Mouse (Mus musculus) spleen, adult 12 weeks (tissue): ENCODE data around the gene Il17rb.

Experiments used
- DNase-seq: peaks from one replicate; pipeline ENCODE4 v3.0.0; 2022; ENCODE audit warnings: low spot score

Gene Il17rb

DNA sequence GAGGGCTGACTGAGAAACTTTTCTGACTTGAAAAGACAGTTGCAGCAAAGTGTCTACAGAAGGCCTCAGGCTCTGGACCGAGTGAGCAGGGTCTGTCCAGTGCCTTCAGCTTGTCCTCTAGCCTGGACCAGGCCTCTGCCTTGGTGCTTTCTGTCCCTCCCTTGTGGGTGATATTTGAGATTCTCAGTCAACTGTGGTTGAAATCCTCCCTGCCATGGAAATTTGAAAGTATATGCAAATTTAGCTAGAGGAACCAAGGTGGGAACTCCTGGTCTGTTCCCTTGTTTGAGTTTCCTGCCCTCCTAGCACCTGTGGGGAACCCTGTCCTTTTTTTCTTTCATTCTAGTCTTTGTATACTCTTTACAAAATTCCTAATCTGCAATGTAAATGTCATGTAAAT is 6.3 kb upstream of the Il17rb start:
- no peak for DNase-seq

DNA sequence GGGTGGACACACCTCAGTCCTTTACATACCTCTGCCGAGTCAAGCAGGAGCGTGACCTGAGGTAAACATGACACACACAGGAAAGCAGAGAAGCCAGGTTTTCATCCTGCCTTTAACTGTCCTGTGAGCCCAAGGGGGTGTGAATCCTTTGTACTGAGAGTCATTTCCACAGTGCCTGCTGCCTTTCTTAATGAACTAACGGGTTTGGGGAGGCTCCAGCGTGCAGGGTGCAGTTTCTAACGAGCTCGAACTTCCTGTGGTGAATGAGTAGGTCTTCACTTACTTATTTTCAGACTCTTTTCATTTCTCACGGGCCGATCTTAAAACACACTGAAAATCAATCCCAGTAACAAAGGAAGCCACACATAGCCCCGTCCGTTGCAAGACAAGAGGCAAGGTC is 5.8 kb upstream of the Il17rb start:
- DNase-seq = no peak

DNA sequence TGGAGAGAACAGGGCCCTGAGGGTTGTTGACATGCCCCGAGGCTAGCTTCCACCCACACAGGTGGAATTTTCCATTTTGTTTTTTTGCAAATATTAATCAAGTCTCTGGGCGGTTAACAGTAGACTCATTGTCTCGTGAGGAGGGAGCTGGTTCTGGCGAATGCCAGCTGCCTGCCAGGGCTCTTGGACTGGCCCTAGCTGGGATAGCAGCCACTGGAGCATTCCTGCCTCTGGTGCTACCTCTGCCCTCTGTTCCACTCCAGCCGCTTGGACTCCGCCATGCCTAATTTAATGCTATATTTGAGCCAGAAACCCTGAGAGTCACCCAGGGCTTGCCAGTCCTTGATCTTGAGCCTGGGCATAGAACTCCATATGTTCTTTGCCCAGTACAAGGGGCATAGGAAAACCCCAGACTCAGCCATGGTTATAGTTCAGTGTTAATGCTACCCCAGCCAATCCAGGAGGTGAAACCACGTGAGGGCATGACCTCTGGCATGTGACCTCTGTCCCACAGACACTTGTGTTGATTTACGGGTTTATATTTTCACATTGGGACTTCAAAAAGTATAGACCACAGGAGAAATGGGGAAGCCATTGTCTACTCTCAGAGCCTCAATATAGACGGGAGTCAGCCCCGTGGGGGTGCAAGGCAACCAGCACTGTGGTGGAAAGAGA is 3.3 kb upstream of the Il17rb start:
- no peak for DNase-seq

DNA sequence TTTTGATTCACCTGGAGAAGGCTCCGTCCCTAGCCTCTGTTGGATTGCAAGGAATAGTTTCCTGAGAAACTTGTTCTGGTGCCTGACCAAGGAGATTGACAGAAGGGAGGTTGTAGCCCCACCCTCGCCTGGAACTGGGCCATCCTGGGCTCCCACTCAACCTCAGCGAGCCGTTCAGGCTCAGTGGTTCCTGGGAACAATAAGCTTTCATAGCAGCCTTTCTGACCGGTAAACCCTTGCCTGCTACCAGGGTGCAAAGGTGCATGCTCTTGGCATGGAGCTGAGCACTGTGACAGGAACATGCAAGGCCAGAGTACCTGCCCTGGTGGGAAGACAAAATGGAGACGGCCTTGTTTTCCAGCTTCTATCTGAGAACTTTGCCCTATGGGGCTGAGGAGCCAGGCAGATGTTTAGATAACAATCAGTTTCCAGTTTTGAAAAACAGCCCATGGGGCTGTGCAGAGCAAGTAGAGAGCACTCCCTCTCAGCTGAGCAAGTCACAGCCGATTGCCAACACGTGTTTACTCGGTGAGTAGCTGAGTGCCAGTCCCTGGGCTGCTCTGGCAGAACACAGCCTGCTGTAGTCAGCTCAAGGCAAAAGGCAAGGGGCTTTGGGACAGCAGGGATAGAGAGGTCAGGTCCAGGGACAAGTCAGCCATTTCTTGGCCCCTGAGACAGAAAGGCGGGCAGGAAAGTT is 1.3 kb upstream of the Il17rb start:
- no peak for DNase-seq

DNA sequence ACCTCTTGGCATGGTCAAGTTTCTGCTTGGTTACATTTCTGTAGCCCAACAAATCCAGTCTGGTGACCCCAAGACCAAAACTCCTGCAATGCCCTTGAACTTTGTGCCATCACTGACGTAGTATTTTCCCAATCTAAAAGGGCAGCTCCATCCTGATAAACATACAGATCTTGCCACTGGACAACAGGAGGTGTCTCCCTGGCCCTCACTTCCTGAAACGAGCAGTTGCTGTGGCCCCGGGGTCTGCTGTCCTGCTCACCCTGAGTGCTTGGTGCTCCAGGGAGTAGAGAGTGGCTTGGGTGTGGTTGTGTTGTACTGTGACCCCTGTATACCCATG is 9.3 kb downstream of the Il17rb start:
- DNase-seq = no peak

DNA sequence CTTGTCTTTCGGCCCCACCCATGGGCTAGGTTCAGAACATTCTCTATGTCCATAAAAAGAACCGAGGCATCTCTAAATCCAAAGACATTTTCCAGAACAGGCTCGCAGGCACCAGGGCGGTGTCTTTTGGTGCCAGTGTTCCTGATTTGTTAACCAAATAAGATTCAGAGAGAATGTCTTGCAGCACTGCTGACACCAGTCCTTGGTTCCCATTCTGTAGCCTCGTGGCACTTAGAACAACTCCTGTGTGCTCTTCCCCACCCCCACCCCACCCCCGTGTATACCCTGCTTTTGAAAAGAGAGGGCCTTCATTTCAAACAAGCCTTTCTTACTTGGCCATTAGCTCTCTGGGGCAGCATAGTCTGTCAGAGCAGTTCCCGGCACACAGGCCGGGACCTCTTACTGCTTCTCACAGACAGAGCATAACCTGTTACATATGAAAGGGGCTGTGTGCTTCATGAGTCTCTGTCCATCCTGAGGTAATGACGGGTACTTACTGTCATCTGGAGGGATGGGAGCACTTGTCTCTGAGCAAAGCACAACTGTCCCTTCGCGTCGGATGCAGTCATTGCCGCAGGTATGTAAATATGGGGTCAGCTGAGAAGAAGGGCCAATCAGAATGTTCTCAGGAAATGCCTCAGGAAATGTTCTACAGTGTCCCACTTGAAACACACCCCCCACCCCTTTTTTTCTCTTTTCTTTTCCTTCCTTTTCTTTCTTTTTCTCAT is 9.8 kb downstream of the Il17rb start:
- no peak for DNase-seq

DNA sequence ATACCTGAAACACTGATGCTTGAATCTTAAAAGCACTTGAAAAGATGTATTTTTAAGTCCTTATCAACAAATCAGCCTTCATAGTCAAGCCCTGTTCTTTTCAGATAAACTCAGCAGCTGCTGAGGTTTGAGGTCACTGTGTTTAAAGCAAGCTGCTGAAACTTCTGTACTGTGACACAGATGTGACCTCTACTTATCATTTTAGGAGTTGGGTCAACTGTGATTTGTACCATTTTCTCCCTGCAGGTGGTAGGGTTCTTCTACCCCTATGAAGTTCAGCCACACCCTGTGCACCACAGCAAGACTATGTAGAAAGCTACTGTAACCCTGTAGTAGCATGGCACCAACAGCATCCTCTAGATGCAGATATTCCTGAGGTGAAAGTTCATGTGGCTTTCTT is 11.4 kb downstream of the Il17rb start:
- DNase-seq = no peak

DNA sequence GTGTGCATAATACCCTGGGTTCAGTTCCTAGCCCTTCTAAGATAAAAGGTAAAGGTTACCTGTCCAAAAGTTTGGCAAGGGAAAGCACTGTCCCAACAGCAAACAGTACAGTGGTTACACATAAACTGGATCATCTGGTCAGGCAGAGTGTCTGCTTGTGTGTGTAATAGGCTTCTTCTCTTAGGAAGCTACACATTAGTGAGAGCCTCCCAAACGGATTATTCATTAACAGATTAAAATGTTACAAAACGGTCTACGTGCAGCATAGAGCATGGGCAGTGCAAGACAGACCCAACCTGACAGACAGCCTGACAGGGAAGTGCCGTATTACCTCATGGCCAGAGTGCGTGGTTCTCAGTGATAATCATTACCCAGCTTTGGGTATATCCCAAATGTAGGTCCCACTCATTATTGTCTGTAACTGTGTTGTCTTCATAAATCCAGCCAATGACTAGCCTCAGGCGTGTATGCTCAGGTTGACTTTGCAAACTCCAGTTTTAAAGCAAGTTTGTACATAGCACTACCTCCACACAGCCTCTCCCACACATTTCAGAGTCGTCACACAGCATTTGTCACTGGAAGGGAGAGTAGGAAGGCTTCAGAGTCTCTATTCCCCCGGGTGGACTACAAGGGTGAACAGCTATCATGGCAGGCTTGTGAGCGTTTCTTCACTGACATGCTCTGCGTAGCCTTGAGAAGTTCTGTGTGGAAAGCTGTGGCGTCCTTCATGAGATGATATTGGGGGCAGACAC is 12.5 kb downstream of the Il17rb start:
- no peak for DNase-seq

DNA sequence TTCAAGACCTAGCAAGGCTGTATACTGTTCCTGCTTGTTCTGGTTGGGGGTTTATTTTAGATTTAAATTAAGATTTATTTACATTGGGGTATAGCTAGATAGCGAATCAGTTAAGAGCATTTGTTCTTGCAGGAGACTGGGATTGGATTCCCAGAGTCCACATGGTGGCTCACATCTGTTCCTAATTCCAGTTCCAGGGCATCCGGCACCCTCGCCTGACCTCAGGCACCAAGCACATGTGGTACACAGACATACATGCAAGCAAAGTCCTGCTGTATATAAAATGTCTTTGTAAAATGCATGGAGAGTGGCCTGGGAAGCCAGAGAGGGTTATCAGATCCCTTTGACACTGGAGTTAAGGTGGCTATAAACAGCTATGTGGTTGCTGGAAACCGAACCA is 13.7 kb downstream of the Il17rb start:
- no peak for DNase-seq

DNA sequence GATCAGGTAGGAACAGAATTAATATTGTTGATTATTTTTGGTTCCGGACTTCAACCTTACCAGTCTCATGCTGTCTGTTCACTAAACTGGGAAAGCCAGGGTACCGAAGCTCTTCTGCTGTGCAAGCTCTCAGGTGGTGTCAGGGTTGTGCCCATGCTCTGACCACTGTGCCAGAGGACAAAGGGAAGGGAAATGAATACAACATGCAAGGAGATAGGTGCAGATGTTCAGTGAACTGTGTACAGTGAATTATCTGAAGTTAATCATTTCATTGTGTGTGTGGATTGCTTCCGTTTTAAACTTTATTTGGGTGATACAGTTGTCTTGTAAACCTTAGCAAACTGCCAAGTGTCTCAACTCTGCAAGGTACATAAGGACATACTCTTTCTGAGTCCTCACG is 20.4 kb downstream of the Il17rb start:
- no peak for DNase-seq

DNA sequence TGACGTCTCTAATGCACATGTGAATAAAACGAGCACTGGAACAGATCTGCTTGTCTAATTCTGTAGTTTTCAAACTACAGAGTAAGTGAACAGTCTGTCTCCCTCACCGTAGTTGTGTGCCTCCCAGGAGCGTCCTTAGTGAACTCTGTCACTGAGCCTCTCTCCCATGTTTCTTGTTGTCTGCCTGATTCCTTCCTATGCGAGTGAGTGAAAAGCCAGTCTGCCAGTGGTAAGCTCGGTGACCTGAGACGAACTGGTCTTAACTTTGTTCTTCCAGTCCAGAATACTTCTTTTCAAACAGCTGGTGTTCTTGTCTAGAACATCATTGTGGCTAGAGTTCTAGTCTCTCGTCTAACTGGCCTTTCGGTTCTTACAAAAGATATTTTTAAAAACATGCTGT is 21.0 kb downstream of the Il17rb start:
- no peak for DNase-seq

DNA sequence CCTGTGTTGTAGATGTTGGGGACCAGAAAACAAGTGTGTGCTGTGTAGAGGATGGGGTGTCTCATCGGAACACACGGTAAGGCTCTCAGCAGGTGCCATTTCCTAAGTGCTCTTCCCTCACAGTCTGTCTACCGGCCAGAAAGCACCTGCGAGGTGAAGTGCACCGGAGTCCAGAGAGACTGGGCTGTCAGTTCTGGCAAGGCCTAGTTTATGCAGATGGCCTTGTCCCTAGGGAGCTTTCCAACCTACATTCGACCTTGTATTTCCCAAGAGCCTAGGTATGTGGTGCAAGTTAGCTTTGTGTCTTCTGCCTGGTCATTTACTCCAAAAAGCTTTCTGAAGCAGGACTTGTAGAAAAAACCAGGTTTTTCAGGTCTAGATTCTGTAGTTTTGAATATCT is 21.4 kb downstream of the Il17rb start:
- no peak for DNase-seq

DNA sequence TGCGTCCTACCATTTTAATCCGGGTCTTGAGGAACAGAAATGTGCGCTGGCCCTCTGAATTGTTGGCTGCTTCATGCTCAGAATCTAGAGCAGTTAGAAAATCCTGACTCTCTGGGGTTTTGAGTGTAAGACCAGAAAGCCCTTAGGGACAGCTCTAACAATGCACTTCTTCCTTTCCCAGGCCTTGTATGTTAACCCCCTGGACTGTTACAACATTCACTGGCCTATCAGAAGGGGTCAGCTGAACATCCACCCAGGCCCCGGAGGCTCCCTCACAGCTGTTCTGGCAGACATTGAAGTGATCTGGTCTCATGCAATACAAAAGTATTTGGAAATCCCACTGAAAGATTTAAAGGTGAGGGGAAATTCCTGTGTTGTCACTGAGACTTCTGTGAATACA is 22.6 kb downstream of the Il17rb start:
- no peak for DNase-seq

DNA sequence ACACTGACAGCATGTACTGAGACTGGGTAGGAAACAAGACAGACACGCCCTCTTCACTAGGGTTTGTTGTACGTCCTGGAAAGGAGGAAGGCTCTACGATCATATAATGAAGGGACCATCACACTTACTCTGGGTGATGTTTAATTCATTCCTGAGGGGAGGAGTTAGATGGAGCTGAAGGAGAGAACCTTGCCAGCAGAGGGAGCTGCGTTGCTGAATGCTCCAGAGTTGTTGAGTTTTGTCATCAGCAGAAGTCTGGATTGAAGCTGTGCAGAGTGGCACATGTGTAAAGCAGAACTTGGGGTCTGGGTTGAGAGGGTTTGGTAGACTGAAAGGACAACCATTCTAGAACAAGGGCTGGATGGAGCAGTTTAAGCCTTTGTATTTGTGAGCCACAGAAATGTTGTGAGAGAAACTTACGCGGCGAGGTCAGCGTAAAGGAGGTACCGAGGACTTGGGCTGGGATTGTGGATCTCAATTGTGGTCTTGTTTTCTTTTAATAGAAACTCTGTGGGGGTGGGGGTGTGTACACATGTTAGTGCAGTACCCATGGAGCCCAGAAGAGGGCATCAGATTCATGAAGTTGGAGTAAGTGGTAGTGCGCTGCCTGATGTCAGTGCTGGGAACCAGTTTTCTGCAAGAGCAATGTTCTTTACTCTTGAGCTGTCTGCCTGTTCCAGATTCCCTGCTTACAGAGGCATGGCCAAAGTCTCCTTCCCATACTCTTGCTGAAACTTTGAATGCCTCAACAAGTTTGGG is 28.1 kb downstream of the Il17rb start:
- DNase-seq = no peak

DNA sequence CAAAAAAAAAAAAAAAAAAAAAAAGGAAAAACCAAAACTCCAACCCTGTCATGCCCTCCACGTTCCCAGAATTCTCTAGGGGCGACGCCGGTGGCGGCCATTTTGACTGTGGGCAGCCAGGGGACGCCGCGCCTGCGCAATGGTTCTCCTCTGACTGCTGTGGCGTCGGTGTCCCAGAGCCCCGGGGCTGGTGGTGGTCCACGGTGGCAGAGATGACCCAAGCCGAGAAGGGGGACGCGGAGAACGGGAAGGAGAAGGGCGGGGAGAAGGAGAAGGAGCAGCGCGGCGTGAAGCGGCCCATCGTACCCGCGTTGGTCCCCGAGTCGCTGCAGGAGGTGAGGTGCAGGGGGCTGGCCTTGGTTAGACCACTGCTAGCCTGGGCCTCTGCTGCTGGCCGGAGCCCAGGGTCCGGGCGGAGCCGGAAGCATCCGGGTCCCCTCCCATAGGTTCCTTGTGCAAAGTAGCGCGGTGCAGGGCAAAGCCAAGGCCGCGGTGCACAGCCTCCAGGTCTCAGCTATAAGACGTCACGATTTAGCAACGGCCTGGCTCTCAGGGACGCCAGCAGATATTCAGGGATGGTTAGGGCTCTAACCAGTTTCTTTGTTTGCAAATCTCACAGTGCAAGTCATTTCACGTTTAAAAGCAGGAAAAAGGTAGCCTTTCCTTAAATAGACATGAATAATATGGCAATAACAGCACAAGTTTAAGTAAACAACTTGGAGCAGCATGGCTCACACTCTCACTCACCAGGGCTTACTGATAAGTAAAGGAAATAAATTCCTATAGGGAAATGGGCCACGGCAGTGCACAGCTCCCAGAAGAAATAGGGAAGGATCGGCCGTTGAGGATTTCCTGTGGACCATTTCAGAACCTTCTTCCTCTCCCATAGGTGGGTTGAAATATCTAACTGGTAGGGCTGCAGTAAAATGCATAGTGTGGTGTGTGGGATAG is 30.2 kb downstream of the Il17rb start, which contains the start of gene Actr8:
TSS of gene Actr8 (plus strand) at position 84 of the 951 bp plus-strand sequence.
- peak; percentile 79 for DNase-seq

DNA sequence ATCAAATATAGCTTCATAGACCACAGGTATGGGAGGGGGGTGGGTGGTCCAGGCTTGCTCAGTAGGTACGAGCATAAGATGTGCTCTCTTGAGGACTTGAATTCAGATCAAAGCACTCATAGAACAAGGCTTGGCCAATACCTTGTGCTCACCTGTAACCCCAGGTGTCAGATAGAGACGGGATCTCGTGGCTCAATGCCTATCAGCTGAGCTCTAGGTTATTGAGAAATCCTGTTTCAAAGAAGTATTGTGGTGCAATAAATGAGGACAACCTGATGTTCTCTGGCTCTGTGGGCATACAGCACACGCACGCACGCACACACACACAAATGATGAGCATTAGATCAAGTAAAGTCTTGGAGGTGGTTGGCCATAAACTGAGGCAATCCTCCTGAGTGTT is 31.8 kb downstream of the Il17rb start:
- DNase-seq = no peak

DNA sequence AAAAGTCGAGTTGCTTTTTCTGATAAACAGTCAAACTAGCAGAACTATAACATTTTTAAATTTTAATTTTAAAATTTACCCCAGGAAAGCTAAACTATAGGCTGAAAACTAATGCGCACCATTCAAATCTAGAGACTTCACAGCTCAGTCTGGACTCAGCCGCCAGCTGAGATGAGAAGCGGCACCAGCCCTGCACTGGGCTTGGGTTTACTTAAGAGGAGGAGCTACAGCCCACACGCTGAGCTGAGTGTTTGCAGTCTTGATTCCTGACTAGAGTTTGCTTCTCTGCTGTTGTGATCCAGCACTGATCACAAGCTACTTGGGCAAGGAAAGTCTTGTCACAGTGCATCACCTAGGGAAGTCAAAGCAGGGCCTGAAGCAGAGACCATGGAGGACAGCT is 36.7 kb downstream of the Il17rb start:
- no peak for DNase-seq

DNA sequence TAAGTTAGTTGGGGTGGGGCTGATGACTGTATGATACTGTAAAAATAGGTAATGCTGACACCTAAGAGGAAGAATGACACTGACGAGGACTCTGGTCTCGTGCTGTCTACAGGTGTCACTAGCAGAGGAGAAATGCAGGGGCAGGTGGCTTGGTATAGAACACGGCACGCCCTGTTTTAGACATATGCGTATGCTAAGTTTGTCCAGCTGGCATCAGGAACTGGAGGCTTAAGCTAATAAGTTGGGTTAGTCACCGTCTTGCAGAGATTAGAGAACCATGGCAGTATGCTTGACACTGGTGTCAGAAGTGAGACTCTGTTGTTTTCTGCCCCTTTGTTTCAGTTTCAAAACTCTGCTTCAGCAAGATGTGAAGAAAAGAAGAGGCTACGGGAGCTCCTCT is 37.2 kb downstream of the Il17rb start:
- no peak for DNase-seq

DNA sequence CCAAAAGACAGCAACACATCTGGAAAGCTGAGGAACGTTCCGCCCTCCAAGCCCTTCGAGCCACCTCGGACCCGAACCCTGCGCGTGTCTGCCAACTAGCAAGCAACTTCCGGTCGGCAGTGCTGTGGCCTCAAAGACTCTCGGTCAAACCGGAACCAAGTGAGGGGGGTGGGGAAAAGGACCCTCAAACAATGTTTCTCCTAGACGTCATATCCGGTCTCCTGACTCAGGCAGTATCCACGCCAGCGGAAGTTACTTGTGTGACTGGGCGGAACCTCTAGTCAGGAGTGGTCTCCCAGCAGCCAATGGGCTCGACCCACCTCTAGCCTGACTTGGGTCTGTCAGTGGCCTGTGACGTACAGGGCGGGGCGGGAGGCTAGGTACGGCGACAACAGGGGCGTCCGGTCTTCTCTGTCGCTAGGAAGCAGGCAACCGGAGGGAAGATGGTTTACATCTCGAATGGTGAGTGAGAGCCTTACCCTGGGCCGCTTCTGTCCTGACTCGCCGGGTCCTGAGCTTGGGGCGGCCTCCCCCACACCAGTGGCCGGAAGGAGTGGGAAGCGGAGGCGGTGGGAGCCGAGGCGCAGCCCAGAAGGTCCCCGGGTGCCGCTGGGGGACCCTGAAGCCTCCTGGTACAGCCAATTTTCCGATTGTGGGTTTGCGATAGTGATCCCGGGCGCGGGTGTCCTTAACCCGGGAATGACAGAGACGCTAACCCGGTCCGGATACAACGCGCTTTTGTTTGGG is 40.4 kb downstream of the Il17rb start, which contains the start of gene Selenok:
TSS of gene Selenok (plus strand) at position 234 of the 747 bp plus-strand sequence.
- DNase-seq = peak; percentile 90

DNA sequence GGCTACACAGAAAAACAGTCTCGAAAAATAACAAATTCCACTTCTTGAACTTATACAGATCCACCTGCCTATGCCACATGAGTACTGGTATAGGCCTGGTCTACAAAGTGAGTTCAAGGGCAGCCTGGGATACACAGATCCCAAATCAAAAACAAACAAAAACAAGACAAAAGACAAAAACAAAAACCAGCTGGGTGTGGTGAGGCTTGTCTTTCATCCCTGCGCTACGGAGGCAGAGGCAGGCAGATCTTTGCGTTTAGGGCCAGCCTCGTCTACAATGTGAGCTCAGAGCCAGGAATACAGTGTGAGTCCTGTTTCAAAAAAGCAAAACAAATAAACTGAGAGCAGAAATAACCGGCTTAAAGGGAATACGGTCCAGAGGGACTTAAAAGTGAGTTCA is 41.1 kb downstream of the Il17rb start:
- no peak for DNase-seq
